Mouse (Mus musculus) spleen, adult 2 months (tissue): ENCODE measurements around the gene Tcf7l2. TPM values are rescaled to one million over a fixed set of nuclear protein-coding genes. Genes with fewer than 3 reads are reported as not detected.
A peak's percentile ranks its signal among the peaks of the same experiment; 100 is the strongest.

ENCODE experiments used
- DNase-seq, 2 experiments: peaks; one replicate each; pipeline versions ENCODE4 v3.0.0 to v3.0.0-alpha.2; 2012 to 2021; ENCODE audit warnings: low spot score in 2 of 2, low read depth in 1 of 2
- H3K27ac ChIP-seq: fragments of 200-500 bp; 2 replicates; pipeline ENCODE4 v1.5.1; 2012; ENCODE audit warnings: low read length, inconsistent platforms; ENCODE audit not compliant: insufficient read depth
- H3K27me3 ChIP-seq: fragments of 200-500 bp; 2 replicates; pipeline ENCODE4 v1.6.1; 2012; ENCODE audit warnings: mild to moderate bottlenecking, moderate library complexity, low read length, inconsistent platforms; ENCODE audit not compliant: control insufficient read depth, insufficient read depth
- H3K36me3 ChIP-seq: fragments of 200-500 bp; 2 replicates; pipeline ENCODE4 v1.6.1; 2012; ENCODE audit warnings: mild to moderate bottlenecking, low read length, inconsistent platforms; ENCODE audit not compliant: control insufficient read depth, insufficient read depth
- H3K4me1 ChIP-seq: fragments of 200-500 bp; 2 replicates; pipeline ENCODE4 v1.6.1; 2011; ENCODE audit warnings: inconsistent platforms; ENCODE audit not compliant: control insufficient read depth, insufficient read depth, insufficient read length
- H3K4me3 ChIP-seq: fragments of 200-500 bp; 2 replicates; pipeline ENCODE4 v1.5.1; 2011; ENCODE audit warnings: mild to moderate bottlenecking, inconsistent platforms; ENCODE audit not compliant: insufficient read depth, insufficient read length; ENCODE audit errors: extremely low read depth
- CTCF ChIP-seq: fragments of 200-500 bp; IDR thresholded peaks from 2 replicates; pipeline ENCODE4 v1.5.1; 2011; ENCODE audit warnings: mild to moderate bottlenecking, inconsistent platforms; ENCODE audit not compliant: insufficient read depth, insufficient read length, insufficient replicate concordance; ENCODE audit errors: extremely low read depth
- POLR2A ChIP-seq: fragments of 200-500 bp; IDR thresholded peaks from 2 replicates; pipeline ENCODE4 v1.6.1; 2011; ENCODE audit warnings: low read depth, low read length, inconsistent platforms
- WGBS: fragments of 180-500 bp; shearing (Covaris S2); methylation state at CpG from one replicate; pipeline ENCODE4 v1.1.7; 2018; 5-methylcytosine and 5-hydroxymethylcytosine counted together
- polyA plus RNA-seq: library from polyadenylated mRNA; depleted of rRNA; stranded (reverse); fragments of >200 nt; gene quantifications from 2 replicates; pipeline ENCODE4 v1.2.3, GENCODE M21; 2012

The Tcf7l2 gene
- polyA plus RNA-seq, 1 experiment = 11.3 TPM

- H3K27me3 ChIP-seq = peaks cover 21% of the 10 kb centered on the region
- H3K4me1 ChIP-seq = peaks cover 10% of the 10 kb centered on the region
- peak in 1 of 2 experiments; percentile 14 for DNase-seq
- no peaks in the 10 kb centered on the region for H3K36me3 ChIP-seq
- TF ChIP-seq POLR2A (no peak), CTCF (no peak)
- peak overlapping the region; percentile 64 for H3K4me3 ChIP-seq
- WGBS = under 1% methylated on average over 38 of the region's 38 CpGs
- peak overlapping the region; percentile 81 for H3K27ac ChIP-seq
These were observed 1.5 kb downstream of the Tcf7l2 start for GRCm38 (mm10) chr19:55743001-55743556.

- WGBS = under 1% methylated on average over 47 of the region's 47 CpGs
- Histone ChIP-seq H3K27me3 (peaks cover 21% of the 10 kb centered on the region), H3K4me1 (peaks cover 10% of the 10 kb centered on the region), H3K4me3 (peak overlapping the region; percentile 64), H3K27ac (peak overlapping the region; percentile 81), H3K36me3 (no peaks in the 10 kb centered on the region)
- DNase-seq = peak in 1 of 2 experiments; percentile 25
- TF ChIP-seq CTCF (no peak), POLR2A (no peak)
These were observed 2.2 kb downstream of the Tcf7l2 start for GRCm38 (mm10) chr19:55743557-55744441.

GRCm38 (mm10) chr19:55744576-55745191, 3.1 kb downstream of the Tcf7l2 start:
- no peak for DNase-seq
- WGBS = 27% methylated on average over 21 of the region's 21 CpGs
- no peak overlapping the region for H3K27ac ChIP-seq
- H3K36me3 ChIP-seq = no peaks in the 10 kb centered on the region
- H3K4me1 ChIP-seq = peaks cover 10% of the 10 kb centered on the region
- TF ChIP-seq CTCF (no peak), POLR2A (no peak)
- H3K27me3 ChIP-seq = peaks cover 21% of the 10 kb centered on the region
- no peak overlapping the region for H3K4me3 ChIP-seq

- 83% methylated on average over 9 of the region's 9 CpGs for WGBS
- peaks cover 10% of the 10 kb centered on the region for H3K4me1 ChIP-seq
- peaks cover 21% of the 10 kb centered on the region for H3K27me3 ChIP-seq
- TF ChIP-seq CTCF (no peak), POLR2A (no peak)
- H3K27ac ChIP-seq = no peak overlapping the region
- H3K4me3 ChIP-seq = no peak overlapping the region
- H3K36me3 ChIP-seq = no peaks in the 10 kb centered on the region
- no peak for DNase-seq
These were observed 3.6 kb downstream of the Tcf7l2 start for GRCm38 (mm10) chr19:55745192-55745578.

- 77% methylated on average over 5 of the region's 5 CpGs for WGBS
- Histone ChIP-seq H3K4me1 (peaks cover 9% of the 10 kb centered on the region), H3K36me3 (no peaks in the 10 kb centered on the region), H3K27ac (no peak overlapping the region), H3K27me3 (peaks cover 21% of the 10 kb centered on the region), H3K4me3 (no peak overlapping the region)
- TF ChIP-seq POLR2A = no peak
- no peak for TF ChIP-seq CTCF
- no peak for DNase-seq
These were observed 4.6 kb downstream of the Tcf7l2 start for GRCm38 (mm10) chr19:55746241-55746640.

- H3K27me3 ChIP-seq = peaks cover 18% of the 10 kb centered on the region
- H3K4me1 ChIP-seq = peaks cover 9% of the 10 kb centered on the region
- 26% methylated on average over 13 of the region's 13 CpGs for WGBS
- no peak overlapping the region for H3K27ac ChIP-seq
- no peaks in the 10 kb centered on the region for H3K36me3 ChIP-seq
- no peak for DNase-seq
- TF ChIP-seq POLR2A = no peak
- TF ChIP-seq CTCF = no peak
- no peak overlapping the region for H3K4me3 ChIP-seq
These were observed 5.8 kb downstream of the Tcf7l2 start for GRCm38 (mm10) chr19:55747237-55747925.
